Mouse (Mus musculus) MEL-GATA-1-ER (cell line): ENCODE results near the gene Onecut3.
A peak's percentile ranks its signal among the peaks of the same experiment; 100 is the strongest.

Source experiments
- DNase-seq: peaks from one replicate; pipeline ENCODE4 v3.0.0-alpha.2; 2012; ENCODE audit warnings: low read depth; ENCODE audit errors: extremely low read depth

The Onecut3 gene

DNA sequence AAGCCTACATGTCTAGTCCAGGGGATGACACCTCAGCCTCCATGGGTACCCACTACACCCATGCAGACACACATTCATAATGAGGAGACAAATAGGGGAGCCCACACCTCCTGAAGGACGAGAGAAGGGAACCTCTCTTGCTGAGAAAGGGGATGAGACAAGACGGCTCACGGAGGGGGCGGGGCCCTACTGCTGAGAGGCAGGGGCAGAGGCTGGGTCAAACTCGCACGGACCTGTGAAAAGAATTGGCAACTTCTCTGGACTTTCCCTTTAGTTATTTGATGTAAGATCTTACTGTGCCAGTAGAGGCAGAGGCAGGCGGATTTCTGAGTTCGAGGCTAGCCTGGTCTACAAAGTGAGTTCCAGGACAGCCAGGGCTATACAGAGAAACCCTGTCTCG is 57.7 kb downstream of the Onecut3 start:
- no peak for DNase-seq

DNA sequence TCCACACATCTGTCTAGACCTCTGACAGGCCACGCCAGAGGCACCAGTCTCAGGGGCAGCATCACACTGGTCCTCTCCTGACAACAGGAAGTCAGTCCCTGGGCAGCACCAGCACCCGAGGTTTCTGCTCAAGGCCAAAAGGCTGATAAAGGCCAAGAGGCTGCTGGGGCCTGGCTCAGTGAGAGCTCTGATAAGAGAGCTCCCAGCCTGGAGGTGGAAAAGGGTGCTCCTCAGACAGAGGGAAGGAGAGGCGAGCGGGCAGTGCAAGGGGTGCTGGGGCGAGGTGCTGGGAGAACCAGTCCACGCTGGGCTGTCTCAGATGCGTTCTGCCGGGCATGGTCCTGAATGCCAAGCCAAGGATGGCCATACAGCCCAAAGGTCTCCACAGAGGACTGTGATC is 58.9 kb downstream of the Onecut3 start:
- DNase-seq: no peak

DNA sequence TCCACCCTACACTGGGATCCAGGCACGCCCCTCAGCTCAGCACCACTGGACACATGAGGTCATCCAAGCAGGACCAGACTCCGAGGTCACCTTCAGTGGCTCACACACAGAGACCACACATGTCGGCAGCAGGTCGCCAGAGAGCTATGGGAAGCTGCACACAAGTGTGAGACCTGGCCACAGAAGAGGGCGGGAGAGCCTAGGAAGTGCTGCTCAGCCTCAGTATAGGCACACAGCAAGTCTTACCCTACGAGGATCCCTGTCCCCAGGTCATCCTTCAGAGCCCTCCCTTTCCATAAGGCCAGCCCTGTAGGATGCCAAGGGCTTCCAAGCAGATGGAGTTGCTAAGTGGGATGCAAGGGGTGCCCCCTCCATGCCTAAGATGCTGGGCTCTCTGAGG is 59.4 kb downstream of the Onecut3 start:
- no peak for DNase-seq

DNA sequence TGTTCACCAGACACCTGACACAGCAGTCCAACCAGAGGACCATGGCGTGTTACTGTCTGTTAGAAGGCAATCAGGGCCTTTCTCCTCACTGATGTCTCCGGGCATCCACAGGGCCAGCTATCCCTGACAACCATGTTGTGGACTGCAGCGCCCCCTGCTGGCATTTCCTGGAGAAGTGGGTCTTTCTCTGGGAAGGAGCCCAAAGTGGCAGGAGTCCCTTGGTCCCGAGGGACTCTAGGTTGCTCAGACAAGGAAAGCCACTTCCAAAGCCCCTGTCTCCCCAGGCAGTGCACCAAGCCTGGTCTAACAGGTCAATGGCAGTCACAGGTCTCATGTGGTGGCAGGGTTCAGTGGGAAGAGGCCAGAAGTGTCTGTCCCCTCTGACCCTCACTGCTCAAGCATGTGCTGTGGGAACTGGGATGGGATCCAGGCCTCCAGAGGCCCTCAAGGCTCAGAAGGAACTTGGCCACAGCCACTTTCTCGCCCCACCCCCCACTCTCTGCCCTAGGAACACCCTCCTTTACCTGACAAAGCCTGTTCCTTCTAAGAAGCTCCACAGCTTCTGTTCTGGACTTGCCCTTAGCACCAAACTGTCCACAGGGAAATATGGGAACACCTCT is 62.8 kb downstream of the Onecut3 start:
- DNase-seq: no peak

DNA sequence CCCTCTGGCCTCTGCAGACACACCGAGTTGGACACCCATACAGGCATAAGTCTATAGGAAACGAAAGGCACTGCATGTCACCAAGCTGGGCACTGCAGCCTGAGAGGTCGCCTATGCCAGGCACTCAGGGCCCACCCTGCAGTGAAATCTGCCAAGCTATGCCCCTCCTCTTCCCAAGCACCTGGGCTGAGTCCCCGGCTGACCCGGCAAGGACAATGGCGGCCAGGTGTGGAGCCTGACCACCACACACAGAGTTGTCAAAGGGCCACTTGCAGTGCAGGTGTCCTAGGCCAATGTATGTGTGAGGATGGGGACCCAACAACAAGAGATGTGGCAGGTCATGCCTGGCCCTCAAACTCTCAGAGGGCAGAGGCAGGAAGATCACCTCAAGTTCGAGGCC is 64.8 kb downstream of the Onecut3 start:
- no peak for DNase-seq

DNA sequence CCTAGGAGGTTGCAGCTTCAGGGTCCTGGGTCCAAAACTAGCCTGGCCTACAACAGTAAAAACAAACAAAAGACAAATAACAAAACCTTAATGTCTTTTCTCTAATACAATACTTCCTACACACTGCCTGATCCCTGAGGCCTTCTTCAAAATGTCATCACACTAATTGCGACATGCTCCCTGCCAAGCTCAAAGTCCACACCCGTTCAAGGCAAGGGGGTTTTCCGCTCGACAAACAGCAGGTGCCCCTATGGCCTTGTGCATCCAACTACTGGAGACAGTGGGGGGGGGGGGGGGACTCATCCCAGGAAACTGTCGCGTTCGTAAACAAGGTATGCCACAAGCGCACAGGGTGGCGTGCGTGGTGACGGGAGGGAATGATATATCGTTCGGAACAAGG is 66.0 kb downstream of the Onecut3 start:
- no peak for DNase-seq

DNA sequence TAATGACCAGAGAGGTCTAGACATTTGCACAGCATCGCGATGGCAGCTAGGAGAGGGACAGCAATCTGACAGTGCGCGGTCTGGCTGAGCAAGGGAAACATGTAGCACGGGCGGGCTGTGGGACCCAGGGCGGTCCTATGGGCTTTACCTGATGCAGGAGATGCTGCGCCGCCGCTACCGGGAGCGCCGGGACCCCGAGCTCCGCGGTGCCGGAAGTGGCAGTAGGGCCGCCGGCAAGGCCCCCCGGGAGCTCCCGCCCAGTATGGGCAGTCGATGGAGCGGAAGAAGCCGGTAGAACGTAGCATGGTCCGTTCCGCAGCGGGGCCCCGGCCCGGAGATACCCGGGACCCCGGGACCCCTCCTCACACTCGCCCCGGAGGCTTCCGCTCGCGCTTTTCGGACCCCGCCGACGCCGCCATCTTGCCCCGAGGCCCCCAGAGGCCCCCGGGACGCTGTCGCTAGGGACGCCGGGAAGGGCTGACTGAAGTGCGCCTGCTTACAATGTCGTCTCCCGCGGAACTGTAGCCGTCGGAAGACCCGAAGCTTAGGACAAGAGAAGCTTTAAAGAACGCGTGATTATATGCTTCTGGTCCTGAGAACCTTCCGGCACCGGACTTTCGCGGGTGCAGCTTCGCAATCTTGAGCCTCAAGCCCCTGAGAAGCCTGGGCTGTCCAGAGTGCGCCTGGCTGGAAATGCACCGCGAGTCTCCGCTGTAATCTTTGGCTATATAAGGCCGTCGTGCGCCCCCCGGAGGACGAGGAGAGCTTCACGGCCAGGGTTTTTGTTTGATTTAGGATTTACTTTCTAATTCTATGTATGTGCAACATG is 66.7 kb downstream of the Onecut3 start, which contains the start of gene Rexo1:
TSS of gene Rexo1 (minus strand) at position 445 of the 829 bp plus-strand sequence.
- DNase-seq: peak; percentile 89

DNA sequence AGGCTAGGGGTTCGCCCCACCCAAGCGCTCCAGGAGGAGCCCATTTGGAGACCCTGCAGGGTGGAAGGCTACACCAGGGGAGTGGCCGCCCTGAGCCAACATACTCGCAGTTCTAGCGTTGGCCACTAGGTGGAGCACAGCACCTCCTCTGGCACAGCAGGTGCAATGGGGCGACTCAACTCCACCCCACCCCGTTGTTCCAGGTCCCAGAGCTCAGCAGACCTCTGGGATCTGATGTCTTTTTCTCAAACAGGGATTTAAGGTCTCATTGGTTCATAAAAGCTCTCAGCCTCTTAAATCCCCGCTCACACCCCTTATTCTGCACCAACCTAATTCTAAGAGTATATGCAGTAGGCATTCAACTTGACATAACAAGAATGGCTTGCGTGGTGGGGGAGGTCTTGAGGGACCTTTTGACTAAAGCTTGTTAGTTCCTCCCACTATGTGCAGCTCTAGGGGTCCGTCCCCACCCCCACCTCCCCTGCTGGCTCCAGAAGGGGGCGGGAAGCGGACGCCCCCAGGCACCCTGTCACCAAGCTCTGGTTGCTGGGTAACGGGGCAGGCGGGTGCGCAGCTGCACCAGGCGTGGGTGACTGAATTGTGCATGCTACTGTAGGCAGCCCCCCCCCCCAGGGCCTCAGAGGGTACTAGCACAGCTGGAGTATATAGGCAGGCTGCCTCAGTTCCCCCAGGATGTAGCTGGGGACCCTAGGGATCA is 71.9 kb downstream of the Onecut3 start:
- DNase-seq: no peak
